Mouse (Mus musculus) retina, embryonic 14.5 days (tissue): ENCODE results near the gene Itln1.
"Not testable (repeated sequence)": the region's sequence is repeated elsewhere in the genome, so short reads cannot be mapped to it uniquely, and the experiment has no call there.

ENCODE experiments used
- DNase-seq: peaks from one replicate; pipeline ENCODE4 v3.0.0-alpha.2; 2015; ENCODE audit warnings: low spot score

Gene Itln1

DNA sequence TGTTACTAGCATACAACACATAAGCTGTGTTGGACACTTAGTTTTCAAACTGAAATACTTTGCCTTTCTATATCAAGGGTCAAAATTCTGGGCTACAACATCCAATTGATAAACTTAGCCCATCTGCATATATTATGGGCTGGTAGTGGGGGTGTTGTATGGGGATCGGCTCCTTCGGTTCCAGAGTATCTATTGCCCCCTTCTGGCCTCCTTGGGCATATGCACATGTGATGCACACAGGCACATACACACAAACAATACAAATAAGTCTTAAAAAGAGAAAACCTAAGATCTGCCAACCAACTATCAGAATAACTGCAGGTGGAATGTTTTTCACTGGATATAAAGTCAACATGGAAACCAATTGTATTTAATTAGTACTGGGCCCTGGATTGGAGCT, 21.9 kb downstream of the Itln1 start:
- no peak for DNase-seq

DNA sequence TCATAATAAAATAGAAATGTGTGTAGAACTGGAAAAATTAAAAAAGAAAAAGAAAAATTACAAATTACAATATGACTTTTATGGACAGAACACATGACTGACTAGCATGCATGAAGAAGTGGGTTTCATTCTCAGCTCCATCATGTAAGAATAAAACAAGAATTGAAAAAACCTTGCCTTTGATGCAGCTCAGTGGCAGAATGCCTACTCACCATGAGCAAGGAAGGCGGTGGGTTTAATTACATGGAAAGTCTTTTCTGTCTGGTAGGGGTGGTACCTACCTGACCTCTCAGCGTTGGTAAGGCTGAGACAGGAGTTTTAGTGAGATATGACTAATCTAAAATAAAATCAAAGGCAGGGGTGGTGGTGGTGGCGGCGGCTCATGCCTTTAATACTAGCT, 30.5 kb downstream of the Itln1 start:
- peak; percentile 1 for DNase-seq

DNA sequence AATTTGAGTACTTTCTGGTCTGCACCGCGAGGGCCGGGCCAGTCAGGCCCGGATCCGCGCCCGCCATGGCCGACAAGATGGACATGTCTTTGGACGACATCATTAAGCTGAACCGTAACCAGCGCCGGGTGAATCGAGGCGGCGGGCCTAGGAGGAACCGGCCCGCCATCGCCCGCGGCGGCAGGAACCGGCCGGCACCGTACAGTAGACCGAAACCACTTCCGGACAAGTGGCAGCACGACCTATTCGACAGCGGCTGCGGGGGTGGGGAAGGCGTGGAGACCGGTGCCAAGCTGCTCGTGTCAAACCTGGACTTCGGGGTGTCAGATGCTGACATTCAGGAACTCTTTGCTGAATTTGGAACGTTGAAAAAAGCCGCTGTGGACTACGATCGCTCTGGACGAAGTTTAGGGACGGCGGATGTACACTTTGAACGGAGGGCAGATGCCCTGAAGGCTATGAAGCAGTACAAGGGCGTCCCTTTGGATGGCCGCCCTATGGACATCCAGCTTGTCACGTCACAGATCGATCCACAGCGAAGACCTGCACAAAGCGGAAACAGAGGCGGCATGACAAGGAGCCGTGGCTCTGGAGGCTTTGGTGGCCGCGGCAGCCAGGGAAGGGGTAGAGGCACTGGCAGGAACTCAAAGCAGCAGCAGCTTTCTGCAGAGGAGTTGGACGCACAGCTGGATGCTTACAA, 31.4 kb downstream of the Itln1 start:
- peak; percentile 68 for DNase-seq

DNA sequence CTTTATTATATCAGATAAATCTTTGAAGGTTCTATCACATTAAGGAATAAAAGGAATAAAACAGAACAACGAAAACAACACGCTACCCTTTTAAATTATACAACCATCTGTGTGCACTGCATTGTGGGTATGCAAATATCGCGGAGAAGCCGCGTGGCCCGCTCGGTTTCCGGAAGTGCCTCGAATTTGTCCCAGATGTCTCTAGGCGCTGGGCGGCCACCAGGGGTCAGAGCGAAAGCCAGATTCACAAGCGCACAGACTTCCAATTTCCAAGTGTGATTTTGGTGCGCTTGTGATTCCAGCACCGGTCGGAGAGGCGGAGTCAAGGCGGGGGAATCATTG, 31.9 kb downstream of the Itln1 start, which contains the start of gene Alyref2:
Gene Alyref2, plus strand, starts transcription at position 229 of the 342 bp plus-strand sequence.
- DNase-seq: peak; percentile 97

DNA sequence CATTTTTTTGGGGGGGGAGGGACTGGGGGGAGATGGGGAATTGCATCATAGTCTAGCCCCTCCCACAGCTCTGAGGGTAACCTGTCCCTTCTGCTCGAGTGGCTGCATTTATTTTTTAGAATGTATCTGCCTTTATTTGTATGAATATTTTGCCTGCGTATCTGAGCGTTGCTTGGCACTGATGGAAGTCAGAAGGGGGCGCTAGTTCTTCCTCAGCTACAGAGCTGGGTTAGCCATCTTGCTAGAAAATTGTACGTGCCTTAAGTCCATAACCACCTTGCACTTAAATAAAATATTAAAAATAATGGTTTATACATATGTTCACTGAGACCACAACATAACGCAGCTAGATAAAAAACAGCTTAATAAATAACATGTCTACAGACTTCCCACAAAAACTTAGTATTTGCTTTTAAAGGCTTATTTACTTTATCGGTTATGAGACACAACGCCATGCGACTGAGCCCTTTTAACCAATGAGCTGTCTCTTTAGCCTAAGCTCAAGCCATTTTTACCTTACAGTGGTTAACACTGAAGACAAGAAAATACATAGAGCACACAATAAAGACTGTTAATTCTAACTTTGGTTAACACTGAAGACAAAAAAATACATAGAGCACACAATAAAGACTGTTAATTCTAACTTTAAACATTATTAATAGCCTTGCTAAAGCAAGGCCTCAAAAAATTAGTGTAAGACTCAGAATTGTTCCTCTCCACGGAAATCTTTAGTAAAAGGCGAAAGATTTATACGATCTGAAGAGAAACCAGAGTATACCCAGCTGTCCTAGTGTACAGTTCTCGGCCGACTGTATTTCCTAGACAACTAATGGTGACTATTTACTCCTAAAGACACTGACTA, 32.5 kb downstream of the Itln1 start:
- peak; percentile 92 for DNase-seq

DNA sequence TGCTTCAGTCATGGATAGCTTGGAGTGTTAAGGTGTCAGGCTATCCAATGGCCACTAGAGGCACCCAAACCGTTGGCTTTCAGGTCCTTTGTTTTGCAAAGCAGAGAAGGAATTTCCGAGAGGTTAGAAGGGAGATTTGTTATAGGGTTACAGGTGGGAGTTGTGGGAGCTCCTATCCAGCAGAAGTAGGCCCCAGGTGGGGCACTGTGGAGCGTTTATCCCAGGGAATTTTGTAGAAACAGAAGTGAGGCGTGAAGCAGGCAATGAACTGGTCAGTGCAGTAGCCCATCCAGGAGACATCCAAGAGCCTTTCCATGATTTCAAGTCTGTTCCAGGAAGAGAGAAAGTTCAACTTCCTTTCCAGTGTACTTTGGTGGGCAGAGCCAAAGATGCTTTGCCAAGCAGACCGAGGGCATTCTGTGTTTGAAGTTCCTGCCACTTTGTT, 33.4 kb downstream of the Itln1 start:
- DNase-seq: peak; percentile 75

DNA sequence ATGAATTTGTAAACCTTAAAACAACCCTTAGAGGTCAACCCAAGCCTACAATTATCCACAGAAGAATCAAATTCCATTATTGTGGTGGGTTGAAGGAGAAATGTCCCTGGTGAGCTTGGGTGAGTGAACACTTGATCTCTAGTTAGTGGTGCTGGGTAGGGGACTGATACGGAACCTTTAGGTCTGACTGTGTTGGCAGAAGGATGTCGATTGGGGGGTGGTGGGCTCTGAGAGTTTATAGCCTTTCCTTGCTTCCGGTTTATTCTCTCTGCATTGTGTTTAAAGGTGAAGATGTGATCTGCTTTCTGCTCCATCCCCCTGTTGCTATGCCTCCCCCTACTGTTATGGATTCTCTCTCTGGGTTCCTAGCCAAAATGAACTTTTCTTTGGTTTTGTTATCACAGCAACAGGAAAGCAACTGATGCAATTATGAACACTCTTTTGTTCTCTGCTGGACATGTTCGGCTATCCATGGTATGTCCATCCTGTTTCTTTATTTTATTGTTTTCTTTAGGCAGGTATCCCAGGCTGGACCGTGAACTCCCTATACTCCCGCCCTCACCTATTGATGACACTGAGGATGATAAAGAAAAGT, 34.0 kb downstream of the Itln1 start:
- DNase-seq: no peak

DNA sequence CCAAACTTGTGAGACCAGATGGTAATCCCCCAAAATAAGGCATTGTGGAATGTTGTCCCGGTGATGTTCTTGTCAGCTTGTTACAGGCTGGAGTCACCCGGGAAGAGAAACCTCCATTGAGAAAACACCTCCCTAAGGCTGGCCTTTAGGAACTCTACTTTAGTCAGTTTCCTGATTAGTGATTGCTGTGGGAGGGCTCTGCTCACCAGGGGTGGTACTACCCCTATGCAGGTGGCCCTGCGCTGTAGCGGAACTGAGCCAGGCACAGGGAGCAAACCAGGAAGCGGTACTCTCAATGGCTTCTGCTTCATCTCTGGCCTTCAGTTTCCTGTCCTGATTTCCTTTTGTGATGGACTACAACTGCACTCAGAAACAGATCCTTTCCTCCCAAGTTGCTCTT, 35.2 kb downstream of the Itln1 start:
- no peak for DNase-seq

DNA sequence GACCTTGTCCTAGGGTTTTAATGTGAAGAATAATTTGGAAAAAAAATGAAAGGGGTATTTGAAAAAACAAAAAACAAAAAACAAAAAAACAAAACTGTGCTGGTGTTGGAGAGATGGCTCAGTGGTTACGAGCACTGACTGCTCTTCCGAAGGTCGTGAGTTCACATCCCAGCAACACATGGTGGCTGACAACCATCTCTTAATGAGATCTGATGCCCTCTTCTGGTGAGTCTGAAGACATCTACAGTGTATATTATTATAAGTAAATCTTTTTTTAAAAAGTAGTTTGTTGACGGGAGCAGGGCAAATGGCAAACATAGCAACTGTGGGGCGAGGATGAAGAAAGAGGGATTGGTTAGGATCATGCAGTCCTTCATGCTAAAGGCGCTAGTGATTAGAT, 39.7 kb downstream of the Itln1 start:
- DNase-seq: no peak

DNA sequence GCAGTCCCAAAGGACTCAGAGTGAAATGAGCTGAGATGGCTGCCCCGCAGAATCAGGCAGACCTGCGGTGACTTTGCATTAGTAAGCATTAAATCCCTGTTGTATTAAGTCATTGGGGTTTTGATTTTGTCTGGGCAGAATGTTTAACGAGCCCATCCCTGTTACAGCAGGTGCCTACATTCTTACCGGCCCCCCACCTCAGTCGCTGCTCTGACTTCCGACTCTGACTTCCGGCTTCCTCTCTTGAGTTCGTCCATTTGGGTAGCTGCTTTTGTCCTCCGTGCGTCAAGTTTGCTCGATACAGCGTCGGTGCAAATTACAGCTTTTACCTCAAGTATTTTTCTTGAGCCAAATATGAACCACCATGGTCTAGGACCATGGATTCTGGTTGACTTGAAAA, 40.9 kb downstream of the Itln1 start:
- no peak for DNase-seq

DNA sequence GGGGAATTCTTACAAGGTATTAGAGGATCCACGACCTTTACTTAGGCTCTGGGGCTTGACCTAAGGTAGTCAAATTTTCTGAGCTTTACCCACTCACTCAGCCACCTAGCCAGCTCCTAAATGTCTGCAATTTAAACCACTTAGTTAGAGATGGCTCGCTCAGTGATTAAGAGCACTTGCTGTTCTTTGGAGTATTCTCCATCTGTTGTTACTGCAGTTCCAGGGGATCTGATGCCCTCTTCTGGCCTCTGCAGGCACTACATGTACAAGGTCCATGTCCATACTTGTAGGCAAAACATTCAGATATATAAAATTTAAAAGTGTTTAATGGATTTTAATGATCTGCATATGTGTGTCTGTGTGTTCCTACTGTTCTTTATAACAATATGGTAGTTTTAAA, 56.1 kb downstream of the Itln1 start:
- peak; percentile 72 for DNase-seq

DNA sequence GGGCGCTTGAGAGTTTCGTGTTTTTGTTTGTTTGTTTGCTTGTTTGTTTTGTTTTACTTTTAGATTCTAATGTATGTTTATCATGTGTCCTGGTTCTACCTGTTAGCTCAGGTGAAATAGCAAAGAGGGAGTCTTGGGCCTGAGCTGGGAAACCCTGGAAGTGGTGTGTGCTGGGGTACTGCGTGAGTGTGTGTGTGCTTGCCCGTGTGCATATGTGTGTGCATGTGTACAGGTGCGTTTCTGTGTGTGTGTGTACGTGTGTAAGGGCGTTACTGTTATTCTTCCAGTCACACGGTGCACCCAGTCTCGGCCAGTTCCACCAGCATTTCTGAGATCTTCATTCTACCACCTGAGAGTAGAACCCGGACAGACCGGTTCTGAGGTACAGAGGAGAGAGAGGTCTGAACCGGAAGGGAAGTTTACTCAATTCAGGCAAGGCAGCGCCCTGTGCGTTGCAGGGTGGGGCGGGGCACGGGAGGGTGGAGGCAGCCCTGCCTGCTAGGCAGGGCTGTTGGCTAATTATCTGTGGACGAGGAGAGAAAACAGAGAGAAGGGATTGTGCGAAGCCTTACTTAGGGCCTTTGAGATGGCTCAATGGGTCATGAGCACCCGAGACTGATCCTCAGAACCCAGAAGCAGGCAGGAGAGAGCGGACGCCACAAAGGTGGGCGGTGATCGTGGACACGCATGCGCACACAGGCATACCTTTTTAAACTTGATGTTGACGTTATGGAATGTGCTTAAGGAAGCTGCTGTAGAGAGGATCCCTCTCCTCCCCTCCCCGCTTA, 57.1 kb downstream of the Itln1 start:
- DNase-seq: no peak

DNA sequence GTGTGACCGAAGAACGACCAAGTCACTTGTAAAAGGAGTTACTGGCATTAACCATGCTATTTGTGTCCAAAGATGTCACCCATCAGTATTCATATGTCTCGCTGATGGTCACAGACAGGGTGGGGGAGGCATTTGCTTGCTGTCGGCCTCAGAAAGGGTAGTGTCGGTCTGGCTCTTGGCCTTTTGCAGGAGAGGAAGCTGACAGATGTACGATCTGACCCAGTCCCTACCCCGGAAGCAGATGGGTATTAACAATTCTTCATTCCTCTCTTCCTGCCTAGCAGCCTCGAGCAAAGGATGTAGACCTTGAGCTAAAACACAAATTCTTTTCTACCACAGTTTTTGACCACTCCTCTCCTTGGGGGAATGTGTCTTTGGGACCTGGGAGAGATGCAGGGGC, 58.0 kb downstream of the Itln1 start:
- DNase-seq: no peak

DNA sequence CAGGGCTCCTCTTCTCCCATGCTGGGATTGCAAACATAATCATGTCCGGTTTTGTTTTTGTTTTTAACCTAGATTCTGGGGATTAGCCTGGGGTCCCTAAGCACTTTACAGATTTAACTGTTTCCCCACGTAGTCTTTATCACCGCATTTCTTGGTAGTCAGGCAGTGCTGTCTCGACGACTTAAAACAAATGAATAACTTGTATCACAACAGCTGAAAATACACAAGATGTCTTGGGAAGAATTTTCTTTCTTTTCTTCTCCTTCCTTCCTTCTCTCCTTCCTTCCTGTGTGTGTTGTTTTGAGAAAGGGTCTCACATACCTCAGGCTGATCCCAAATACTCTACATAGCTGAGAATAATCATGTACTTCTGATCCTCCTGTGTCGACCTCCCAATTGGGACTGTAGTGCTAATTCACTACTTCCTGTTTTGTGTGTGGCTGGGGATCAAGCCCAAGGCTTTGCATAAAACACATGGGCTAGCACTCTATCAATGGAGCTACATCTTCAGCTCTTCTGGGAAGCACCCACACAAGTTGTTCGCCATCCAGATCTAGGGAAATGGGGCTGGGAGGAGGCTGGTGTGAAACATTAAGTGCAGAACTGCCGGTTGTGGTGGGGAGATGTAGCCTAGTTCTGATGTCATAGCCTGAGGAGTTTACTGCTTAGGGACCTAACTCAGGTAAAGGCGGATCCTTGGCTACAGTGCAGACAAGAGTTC, 61.0 kb downstream of the Itln1 start:
- no peak for DNase-seq

DNA sequence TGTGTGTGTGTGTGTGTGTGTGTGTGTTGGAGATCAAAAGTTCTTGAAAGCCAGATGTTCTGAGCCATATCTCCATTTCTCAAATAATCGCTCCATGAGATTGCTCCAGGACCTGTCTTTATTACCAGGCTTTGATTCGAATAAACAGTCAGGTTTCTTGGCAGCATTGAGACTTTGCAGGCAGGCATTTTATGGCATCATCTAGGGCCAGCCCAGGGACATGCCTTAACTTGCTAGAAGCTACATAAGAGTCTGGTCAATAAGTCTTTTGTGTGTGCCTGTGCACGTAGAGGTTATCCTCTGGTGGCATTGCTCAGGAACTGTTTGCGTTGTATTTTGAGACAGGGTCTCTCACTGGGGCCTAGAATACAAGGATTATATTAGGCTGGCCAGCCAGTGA, 61.6 kb downstream of the Itln1 start:
- no peak for DNase-seq

DNA sequence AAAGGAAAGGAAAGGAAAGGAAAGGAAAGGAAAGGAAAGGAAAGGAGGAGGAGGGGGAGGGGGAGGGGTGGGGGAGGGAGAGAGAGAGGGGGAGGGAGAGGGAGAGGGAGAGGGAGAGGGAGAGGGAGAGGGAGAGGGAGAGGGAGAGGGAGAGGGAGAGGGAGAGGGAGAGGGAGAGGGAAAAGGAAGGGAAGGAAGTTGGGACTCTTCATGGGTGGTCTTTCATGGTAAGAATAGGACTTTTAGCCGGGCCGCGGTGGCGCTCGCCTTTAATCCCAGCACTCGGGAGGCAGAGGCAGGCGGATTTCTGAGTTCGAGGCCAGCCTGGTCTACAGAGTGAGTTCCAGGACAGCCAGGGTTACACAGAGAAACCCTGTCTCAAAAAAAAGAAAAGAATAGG, 63.2 kb downstream of the Itln1 start:
- DNase-seq: not testable (repeated sequence)

DNA sequence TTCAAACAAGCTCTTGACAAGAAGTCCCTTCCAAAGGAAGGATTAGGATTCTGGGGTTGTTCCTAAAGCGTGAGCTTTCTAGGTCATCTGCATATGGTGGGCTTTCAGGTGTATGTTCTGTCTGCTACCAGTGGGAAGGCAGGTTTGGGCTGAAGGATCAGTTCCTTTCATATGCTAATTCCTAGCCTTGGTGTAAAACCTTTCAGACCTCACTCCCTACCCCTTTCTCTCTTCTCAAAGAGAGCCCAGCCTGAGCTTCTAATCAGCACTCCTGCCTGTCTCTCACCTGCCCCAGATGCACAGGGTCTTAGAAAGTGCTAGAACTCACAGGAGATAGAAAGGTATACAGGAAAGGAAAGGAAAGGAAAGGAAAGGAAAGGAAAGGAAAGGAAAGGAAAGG, 63.6 kb downstream of the Itln1 start:
- no peak for DNase-seq

DNA sequence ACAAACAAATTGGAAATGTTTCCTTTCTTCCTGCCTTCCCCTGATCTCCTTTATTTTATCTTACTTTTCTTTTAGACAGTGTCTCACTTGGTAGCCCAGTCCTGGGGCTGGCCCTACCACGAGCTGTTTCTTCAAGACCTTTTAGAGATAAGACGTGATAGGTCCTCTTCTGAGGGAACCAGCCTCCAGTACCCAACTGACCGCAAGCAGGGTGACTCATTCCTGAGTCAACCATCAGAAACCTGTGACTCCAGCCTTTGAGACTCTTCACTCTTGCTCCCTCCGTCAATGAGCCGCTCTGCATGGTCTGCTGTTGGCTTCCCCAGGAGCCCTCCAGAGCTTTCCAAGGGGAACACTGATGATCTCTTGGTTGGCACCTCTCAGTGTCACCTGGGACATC, 64.2 kb downstream of the Itln1 start:
- no peak for DNase-seq

DNA sequence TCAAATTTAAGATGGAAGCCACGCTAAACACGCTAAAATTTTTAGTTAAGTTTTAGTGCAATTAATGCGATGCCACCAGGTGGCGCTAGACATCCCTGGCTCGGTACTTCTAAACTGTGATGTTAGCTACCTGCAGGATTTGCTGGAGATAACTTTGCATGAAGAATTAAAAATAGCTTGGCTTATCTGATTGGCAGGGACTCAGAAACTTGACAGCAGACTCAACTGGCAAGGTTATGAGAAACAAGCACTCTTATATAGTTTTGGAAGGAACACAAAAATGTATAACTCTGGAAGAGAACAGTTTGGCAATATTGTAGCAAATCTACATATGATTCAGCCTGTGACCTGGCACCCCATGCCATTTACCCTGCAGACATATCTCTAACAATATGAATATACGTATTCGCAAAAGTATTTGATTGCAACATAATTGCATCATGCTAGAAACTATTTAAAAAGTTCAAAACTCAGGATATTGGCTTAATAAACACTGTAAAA, 64.7 kb downstream of the Itln1 start:
- peak; percentile 76 for DNase-seq

DNA sequence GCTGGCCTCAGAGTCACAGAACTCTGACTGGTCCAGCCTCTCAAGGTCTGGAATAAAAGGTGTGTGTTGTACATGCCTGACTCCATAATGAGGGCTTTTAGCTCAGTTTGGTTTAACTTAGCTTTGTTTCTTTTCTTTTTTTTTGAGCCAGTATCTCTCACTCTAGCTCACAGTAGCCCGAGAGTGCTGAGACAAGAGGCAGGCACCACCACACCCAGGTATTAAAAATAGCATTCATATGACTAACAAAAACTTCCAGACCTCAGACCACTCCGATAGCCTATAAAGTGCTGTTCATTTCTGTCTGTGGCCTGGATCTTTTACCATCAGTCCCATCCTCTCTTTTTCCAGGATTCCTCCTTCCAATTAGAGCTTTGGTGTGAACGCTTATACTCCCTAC, 65.4 kb downstream of the Itln1 start:
- no peak for DNase-seq
